Mouse (Mus musculus) frontal cortex, postnatal 14 days (tissue): ENCODE results near the gene Maats1.
"Not testable (repeated sequence)": the region's sequence is repeated elsewhere in the genome, so short reads cannot be mapped to it uniquely, and the experiment has no call there.

Experiments used
- DNase-seq, 2 experiments: peaks; one replicate each; pipeline ENCODE4 v3.0.0; 2022; ENCODE audit warnings: low spot score in 2 of 2

Gene Maats1

GRCm38 (mm10) chr16:38348217-38348761 is 6.3 kb upstream of the Maats1 start:
- DNase-seq: no peak

DNA sequence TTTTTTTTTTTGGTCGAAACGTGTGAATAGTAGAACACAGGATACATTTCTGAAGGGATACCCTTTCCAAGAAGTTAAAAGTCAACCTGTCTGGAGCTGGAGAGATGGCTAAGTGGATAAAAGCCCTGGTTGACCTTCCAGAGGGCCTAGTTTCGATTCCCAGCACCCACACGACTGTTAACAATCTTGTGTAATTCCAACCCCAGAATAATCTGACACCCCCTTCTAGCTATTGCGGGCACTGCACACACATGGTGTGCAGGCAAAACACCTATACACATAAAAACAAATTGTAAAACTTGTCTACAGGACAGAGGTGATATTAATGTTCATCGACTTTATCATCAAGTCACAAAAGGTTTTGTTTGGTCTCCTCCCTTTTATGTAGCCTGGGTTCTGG is 5.6 kb upstream of the Maats1 start:
- no peak for DNase-seq

GRCm38 (mm10) chr16:38346529-38347325 is 4.8 kb upstream of the Maats1 start, which contains the start of the genes Cox17 and Gm21987:
Cox17 (plus strand) TSS chr16:38346991.
Gm21987 (plus strand) TSS chr16:38347040.
- DNase-seq: peak; percentile 87 to 89

DNA sequence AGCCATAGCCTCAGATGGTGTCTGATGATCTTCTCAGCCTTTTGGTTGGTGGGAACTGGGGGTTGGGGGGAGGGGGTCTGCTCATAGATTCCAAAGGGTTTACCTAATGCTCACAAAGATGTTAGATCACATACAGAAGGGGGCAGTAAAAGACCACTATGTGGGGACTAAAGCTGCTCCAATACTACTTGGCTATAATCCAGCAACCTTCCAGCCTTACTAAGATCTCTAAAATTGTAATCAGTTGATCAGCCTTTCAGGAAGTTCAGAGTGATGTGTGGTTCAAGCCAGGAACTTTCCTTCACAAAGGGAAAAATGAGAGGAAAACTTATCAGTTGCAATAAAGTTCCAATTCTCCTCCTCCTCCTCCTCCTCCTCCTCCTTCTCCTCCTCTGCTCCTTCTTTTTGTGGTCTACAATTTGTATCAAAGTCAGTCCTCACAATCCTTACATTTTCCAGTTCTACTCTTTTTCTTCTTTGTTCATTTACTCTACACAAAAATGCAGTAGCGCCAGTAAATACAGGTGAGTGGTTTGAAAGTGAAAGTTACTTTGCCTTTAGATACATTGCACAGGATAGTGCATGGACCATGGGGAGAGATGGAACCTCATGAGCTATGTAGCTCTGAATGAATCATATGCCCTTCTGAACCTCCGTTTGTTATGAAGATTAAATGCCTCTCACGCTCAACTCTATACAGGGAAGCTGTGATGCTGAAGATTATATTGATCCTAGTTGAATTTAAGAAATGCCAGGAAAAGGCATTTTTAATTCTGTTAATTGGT is 3.2 kb upstream of the Maats1 start:
- DNase-seq: no peak

GRCm38 (mm10) chr16:38338077-38338476 is 3.9 kb downstream of the Maats1 start:
- not testable (repeated sequence) for DNase-seq

- no peak for DNase-seq
These were observed 7.5 kb downstream of the Maats1 start for GRCm38 (mm10) chr16:38334431-38334830.

DNA sequence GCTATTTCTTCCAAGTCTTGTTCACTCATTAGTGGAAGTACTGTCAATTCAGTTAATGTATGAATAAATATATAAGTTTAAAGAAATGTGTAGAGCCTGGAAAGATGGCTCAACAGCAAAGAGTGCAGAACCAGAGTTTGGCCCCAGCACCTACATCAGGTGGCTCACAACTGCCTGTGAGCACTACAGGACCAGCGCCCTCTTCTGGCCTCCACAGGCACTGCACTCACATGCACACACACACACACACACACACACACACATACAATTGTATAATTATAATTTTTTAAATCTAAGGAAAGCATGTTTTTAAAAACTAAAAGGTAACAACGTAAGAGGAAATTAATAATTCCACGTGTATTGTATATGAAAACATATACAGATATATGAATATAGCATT is 12.6 kb downstream of the Maats1 start:
- no peak for DNase-seq

GRCm38 (mm10) chr16:38326778-38327397 is 15.1 kb downstream of the Maats1 start:
- DNase-seq: no peak

- DNase-seq: no peak
These were observed 17.6 kb downstream of the Maats1 start for GRCm38 (mm10) chr16:38324311-38324710.

DNA sequence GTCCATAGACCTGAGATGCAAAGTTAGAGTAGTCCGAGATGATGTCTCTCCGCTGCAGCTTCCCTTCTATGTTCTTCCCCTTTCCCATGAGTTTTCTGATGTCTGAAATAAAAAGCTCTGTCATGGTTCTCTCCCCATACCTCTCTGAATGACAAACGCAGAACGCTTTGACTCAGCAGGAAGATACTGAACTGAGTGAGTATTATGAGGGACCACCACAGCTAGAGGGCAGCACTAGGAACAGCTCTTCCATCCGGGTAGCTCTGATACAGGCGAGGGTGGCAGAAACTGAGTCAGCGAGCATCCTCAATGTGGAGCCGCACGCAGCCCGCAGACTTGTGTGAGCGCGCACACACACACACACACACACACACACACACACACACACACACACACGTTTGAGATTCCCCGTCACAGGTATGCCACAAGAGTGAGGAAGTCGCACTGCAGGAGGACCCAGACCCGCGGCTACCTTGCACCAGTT is 20.4 kb downstream of the Maats1 start:
- DNase-seq: peak; percentile 13 to 50

GRCm38 (mm10) chr16:38319087-38319486 is 22.9 kb downstream of the Maats1 start:
- no peak for DNase-seq

DNA sequence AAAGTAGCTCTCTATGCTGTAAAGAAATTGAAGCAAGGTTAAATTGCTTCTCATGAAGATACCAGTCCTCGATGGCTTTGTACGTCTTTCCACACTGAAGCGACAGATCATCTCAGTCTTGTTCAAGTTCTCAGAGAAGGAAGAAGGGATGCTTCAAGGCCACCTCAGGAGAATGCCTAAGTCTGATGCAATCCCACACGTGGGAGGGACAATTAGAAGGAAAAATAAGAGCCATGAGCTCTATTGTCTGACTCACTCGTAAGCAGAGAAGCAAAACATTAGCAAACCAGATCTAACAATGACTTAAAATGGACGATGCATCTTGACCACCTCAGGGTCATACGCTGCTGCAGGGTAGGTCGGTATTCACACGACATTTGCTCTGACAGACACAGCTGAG is 23.5 kb downstream of the Maats1 start:
- no peak for DNase-seq

DNA sequence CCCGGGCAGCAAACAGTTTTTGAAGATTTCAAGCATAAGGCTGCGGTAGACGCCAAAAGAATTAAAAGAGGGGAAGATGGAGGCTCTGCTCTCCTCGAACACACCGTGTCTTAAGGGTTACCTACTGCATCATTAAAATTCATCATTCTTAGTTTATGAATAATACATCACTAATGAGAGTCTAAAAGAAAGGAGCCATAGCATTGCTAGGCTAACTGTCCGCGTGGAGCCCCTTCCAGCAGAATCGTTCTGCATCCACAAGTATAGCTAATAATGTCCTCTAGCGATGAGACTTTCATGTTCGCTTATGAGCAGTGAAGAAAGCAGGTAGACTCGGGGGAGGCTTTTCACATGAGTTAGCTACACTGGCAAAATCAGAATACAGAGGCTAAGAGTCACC is 33.7 kb downstream of the Maats1 start:
- no peak for DNase-seq

DNA sequence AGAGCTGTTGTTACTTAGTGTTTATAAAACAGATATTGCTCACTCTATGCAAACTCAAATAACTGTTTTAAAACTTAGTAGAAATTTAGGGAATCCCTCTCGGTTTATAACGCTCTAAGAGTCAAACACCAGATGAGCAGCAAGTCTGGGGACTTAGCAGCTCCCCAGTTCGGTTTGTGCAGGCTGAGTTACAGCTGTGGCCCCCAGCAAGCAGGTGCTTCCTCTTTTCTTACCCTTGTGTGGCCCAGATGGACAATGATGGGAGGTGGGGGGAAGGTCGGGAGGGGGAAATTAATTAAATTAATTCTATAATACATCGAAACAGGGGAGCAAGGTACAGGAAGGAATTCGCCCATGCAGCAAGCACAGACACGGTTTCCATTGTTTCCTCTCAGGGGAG is 34.3 kb downstream of the Maats1 start:
- DNase-seq: no peak

GRCm38 (mm10) chr16:38307221-38307605 is 34.7 kb downstream of the Maats1 start:
- no peak for DNase-seq

DNA sequence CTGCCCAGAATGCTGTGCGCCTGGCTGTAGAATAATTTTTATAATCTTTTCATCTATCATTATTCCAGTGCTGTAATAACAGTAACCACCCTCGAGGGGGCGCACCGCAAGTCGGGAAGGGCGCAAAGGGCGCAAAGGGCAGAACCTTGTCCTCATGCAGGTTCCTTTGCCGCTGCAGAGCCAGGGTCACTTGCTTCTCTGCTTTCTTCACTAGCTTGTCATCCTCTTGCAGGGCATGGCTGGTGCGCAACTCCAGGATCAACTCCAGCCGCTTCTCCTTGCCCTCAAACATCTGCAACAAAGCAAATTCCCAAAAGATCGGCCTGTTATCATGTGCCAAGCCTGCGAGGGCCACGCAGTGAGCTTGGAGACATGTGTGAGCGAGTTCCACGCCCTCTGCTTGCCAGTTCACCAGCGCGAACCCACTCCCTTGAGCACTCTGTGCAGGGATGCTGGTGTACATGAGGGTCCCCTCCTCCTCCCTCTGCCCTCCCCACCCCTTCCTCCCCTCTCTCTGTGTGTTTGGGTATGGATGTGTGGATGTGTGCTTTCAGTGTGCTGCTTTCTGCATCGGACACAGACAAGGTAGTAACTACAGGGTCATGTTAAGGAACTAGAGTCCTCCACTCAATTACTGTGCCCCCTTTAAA is 35.2 kb downstream of the Maats1 start:
- no peak for DNase-seq

DNA sequence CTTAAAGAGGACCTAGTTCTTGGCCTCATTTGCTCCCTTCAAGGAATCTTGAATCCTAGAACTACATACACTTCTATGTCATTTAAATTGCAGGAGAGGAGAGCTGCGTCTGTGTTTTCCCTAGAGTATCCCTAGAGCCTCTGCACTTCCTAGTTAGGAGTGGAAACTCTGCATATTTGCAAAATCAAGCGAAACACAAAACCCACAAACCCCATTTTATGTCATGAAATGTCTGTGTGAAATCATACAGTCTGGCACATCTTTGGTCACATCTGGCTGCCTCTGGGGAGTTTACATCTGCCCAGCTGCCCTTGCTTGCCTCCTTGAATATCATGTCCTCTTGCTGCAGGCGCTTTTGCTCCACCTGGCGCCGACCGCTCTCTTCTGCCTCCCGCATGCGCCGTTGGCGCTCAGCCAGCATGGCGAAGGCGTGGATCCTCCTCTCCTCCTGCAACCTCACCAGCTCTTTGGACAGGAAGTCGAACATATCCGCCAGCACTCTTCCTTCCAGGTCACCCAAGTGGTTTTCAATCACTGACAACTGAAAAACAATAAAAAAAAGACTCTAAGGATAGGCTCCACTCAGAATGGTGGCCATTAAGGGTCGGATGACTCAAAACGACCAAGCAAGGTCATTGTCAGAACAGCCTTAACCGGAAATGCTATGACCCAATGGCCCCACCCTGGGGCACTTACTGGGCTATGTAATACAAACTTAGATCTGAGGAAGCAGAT is 37.3 kb downstream of the Maats1 start:
- DNase-seq: no peak

DNA sequence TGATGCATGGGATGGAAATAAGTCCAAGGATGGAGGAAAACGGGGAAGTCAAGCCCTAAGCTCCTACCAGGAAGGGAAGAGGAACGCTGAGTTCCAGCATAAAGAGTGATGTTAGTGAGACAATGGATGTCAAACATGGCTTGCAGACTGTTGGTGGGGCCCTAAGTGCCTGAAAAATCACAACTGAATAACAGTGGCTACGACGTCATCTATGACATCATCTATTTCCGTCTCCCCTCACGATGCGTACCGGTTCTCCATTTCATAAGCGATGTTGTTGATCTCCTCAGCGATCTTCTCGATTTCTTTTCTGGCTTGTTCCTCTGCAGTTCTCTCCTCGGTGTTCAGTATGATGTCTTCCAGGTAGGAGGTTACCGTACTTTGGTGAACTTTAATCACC is 39.6 kb downstream of the Maats1 start:
- DNase-seq: no peak

- DNase-seq: no peak
These were observed 43.5 kb downstream of the Maats1 start for GRCm38 (mm10) chr16:38298410-38298809.

DNA sequence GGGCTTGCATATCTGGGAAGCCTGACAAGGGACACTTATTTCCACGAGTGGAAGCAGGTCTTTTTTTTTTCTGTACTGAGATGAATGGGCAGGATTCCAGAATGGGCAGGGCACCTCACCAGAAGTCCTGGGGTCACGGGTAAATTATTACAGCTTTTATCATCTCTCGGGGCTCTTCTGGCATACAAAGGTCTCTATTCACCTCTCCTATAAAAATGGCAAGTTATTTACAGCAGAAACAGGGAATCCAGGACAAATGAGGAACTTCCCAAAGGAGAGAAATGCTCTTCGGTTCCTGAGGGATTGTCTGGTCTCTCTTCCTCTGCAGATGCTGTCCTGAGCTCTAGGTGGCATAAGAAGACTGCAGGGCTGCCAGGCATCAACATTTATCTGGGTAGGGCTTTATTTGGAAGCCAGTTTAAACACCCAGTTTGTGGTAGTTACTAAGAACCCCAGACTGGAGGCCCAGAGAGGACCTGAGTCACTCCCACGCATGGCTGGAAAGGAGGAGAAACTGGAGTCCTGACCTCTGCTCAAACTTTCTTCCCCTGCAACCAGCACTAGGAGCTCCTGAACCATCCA is 46.5 kb downstream of the Maats1 start:
- DNase-seq: no peak
